ENCODE assay signal across 8 mouse cellular contexts in genomic region chr7:30322285-30322667, GRCm38 (mm10). TPM values are rescaled to one million over a fixed set of nuclear protein-coding genes. Genes with fewer than 3 reads are reported as not detected.
DNase-seq lines count a peak whose midpoint lies in the region; ATAC-seq and TF ChIP-seq lines count a peak whose summit lies in the region.

No protein-coding gene starts in this region.

- H3K4me3 ChIP-seq in embryonic facial prominence, embryonic 13.5 days = peak overlapping the region; percentile 83
- H3K4me3 ChIP-seq in heart, adult 2 months = peak overlapping the region; percentile 57
- H3K4me3 ChIP-seq in limb, embryonic 13.5 days = peak overlapping the region; percentile 86
- peak overlapping the region; percentile 75 for H3K4me3 ChIP-seq in midbrain, embryonic 16.5 days (ENCODE audit: low read depth, low read length)

- H3K9ac ChIP-seq in embryonic facial prominence, embryonic 13.5 days = peak overlapping the region; percentile 92
- H3K9ac ChIP-seq in heart, adult 2 months (ENCODE audit: low read depth, low read length) = peak overlapping the region; percentile 91
- peak overlapping the region; percentile 88 for H3K9ac ChIP-seq in limb, embryonic 13.5 days
- peak overlapping the region; percentile 88 for H3K9ac ChIP-seq in midbrain, embryonic 16.5 days (ENCODE audit: low read depth, low read length)

- no peaks in the 10 kb centered on the region for H3K9me3 ChIP-seq in embryonic facial prominence, embryonic 13.5 days
- no peaks in the 10 kb centered on the region for H3K9me3 ChIP-seq in limb, embryonic 13.5 days
- H3K9me3 ChIP-seq in midbrain, embryonic 16.5 days (replicated peaks; ENCODE audit: control insufficient read depth, low read length, poor library complexity, severe bottlenecking) = no peaks in the 10 kb centered on the region; the same call in 1 of the 2 replicates

- ATAC-seq in embryonic facial prominence, embryonic 13.5 days (ENCODE audit: insufficient number of reproducible peaks, insufficient read depth, low FRiP score, low TSS enrichment, low read depth) = peak; percentile 98
- peak; percentile 99 for ATAC-seq in limb, embryonic 13.5 days (ENCODE audit: low FRiP score, low read depth)
- peak; percentile 99 for ATAC-seq in midbrain, embryonic 16.5 days

- intact Hi-C loops in heart, adult 2 months (cut with DNase I) = no loop called here

- TF ChIP-seq POLR2A in heart, adult 2 months (IDR thresholded peaks at IDR 0.05; ENCODE audit: insufficient read depth, low read depth, low read length) = peak; percentile 81

- H3K4me1 ChIP-seq in embryonic facial prominence, embryonic 13.5 days = peaks cover 15% of the 10 kb centered on the region
- peaks cover 1% of the 10 kb centered on the region; the same call in 1 of the 2 replicates for H3K4me1 ChIP-seq in heart, adult 2 months (ENCODE audit: control insufficient read depth, insufficient read depth, low read length)
- peaks cover 15% of the 10 kb centered on the region for H3K4me1 ChIP-seq in limb, embryonic 13.5 days
- H3K4me1 ChIP-seq in midbrain, embryonic 16.5 days (ENCODE audit: control insufficient read depth, insufficient read depth, low read length) = peaks cover 14% of the 10 kb centered on the region

- no peaks in the 10 kb centered on the region for H3K79me2 ChIP-seq in heart, adult 2 months (replicated peaks; ENCODE audit: control insufficient read depth, insufficient read depth, low read length)

- peak overlapping the region; percentile 79 for H3K4me2 ChIP-seq in embryonic facial prominence, embryonic 13.5 days
- H3K4me2 ChIP-seq in limb, embryonic 13.5 days (replicated peaks) = peak overlapping the region; percentile 88
- peak overlapping the region; percentile 87 for H3K4me2 ChIP-seq in midbrain, embryonic 16.5 days (ENCODE audit: low read length)

- peak; percentile 53; the same call in 1 of the 2 replicates for TF ChIP-seq EP300 in heart, adult 2 months (IDR thresholded peaks at IDR 0.05; ENCODE audit: insufficient read depth, low read depth, low read length)

- DNase-seq in 3134 (ENCODE audit: extremely low read depth, insufficient read length, low spot score) = peak; percentile 93
- DNase-seq in adrenal gland, postnatal 36 days = peak; percentile 98
- peak; percentile 97 to 98 for DNase-seq in heart, adult 2 months
- DNase-seq in kidney, adult 8-10 months = peak; percentile 98
- DNase-seq in spleen, postnatal 10 days (ENCODE audit: low spot score in 2 of 2) = peak; percentile 90 to 98

- no peaks in the 10 kb centered on the region for H3K27me3 ChIP-seq in embryonic facial prominence, embryonic 13.5 days
- no peaks in the 10 kb centered on the region for H3K27me3 ChIP-seq in heart, adult 2 months (ENCODE audit: control insufficient read depth, insufficient read depth, low read length)
- H3K27me3 ChIP-seq in limb, embryonic 13.5 days = peaks cover 3% of the 10 kb centered on the region
- H3K27me3 ChIP-seq in midbrain, embryonic 16.5 days (ENCODE audit: control insufficient read depth, insufficient read depth, low read depth, low read length) = no peaks in the 10 kb centered on the region

- H3K27ac ChIP-seq in embryonic facial prominence, embryonic 13.5 days = peak overlapping the region; percentile 91
- peak overlapping the region; percentile 96 for H3K27ac ChIP-seq in heart, adult 2 months
- H3K27ac ChIP-seq in limb, embryonic 13.5 days = peak overlapping the region; percentile 90
- H3K27ac ChIP-seq in midbrain, embryonic 16.5 days (ENCODE audit: low read length) = peak overlapping the region; percentile 85

- no peak for TF ChIP-seq CTCF in heart, adult 2 months (IDR thresholded peaks at IDR 0.05)

- peaks cover 8% of the 10 kb centered on the region; the same call in 1 of the 2 replicates for H3K36me3 ChIP-seq in embryonic facial prominence, embryonic 13.5 days
- no peaks in the 10 kb centered on the region for H3K36me3 ChIP-seq in heart, adult 2 months (ENCODE audit: control insufficient read depth, insufficient read depth, low read length)
- H3K36me3 ChIP-seq in limb, embryonic 13.5 days = peaks cover 23% of the 10 kb centered on the region
- H3K36me3 ChIP-seq in midbrain, embryonic 16.5 days (ENCODE audit: control insufficient read depth, insufficient read depth, low read length) = no peaks in the 10 kb centered on the region

- WGBS in embryonic facial prominence, embryonic 13.5 days = 0% methylated on average over 20 of the region's 20 CpGs
- WGBS in heart, adult 2 months = under 1% methylated on average over 20 of the region's 20 CpGs
- WGBS in limb, embryonic 13.5 days = 0% methylated on average over 20 of the region's 20 CpGs
- WGBS in midbrain, embryonic 16.5 days = under 1% methylated on average over 20 of the region's 20 CpGs

RNA-seq across cellular contexts. Expression of gene E130208F15Rik, which starts 0.7 kb away (rescaled TPM):
- total RNA-seq in adrenal gland, postnatal 36 days (2021) = 1 to 10 TPM in 1 of 2 experiments, under 1 TPM in 1; 0.93 to 1.3 TPM
- 5.1 TPM in 1 of 2 replicates, not detected in the other for polyA plus RNA-seq in embryonic facial prominence, embryonic 13.5 days (2015; fragmentation: Nextera tagmentation; extraction: Ambion mirVana)
- total RNA-seq in heart, adult 2 months (2021) = under 1 TPM; 0.55 to 0.63 TPM
- 0.31 and 0.41 TPM in 2 replicates for polyA plus RNA-seq in heart, adult 2 months (2012; rRNA removed)
- polyA plus RNA-seq in limb, embryonic 13.5 days (2015; fragmentation: Nextera tagmentation; extraction: Ambion mirVana) = 0.95 and 1.2 TPM in 2 replicates
- polyA plus RNA-seq in midbrain, embryonic 16.5 days (2015; fragmentation: Nextera tagmentation; extraction: Ambion mirVana) = not detected in 2 replicates

RNA-seq across cellular contexts. Expression of gene Sdhaf1, which starts 1.4 kb away (rescaled TPM):
- total RNA-seq in adrenal gland, postnatal 36 days (2021) = 10 to 100 TPM; 13.2 to 16.0 TPM
- polyA plus RNA-seq in embryonic facial prominence, embryonic 13.5 days (2015; fragmentation: Nextera tagmentation; extraction: Ambion mirVana) = 19.2 and 22.5 TPM in 2 replicates
- 10 to 100 TPM; 12.5 TPM for total RNA-seq in heart, adult 2 months (2021)
- polyA plus RNA-seq in heart, adult 2 months (2012; rRNA removed) = 17.4 and 17.9 TPM in 2 replicates
- polyA plus RNA-seq in limb, embryonic 13.5 days (2015; fragmentation: Nextera tagmentation; extraction: Ambion mirVana) = 20.0 and 22.4 TPM in 2 replicates
- polyA plus RNA-seq in midbrain, embryonic 16.5 days (2015; fragmentation: Nextera tagmentation; extraction: Ambion mirVana) = 15.2 and 16.9 TPM in 2 replicates

RNA-seq across cellular contexts. Expression of gene Syne4, which starts 7.7 kb away (rescaled TPM):
- 10 to 100 TPM; 21.8 to 49.1 TPM for total RNA-seq in adrenal gland, postnatal 36 days (2021)
- polyA plus RNA-seq in embryonic facial prominence, embryonic 13.5 days (2015; fragmentation: Nextera tagmentation; extraction: Ambion mirVana) = 54.6 and 59.4 TPM in 2 replicates
- under 1 TPM; 0.26 to 0.50 TPM for total RNA-seq in heart, adult 2 months (2021)
- polyA plus RNA-seq in heart, adult 2 months (2012; rRNA removed) = 5.3 and 5.6 TPM in 2 replicates
- polyA plus RNA-seq in limb, embryonic 13.5 days (2015; fragmentation: Nextera tagmentation; extraction: Ambion mirVana) = 89.9 and 90.4 TPM in 2 replicates
- polyA plus RNA-seq in midbrain, embryonic 16.5 days (2015; fragmentation: Nextera tagmentation; extraction: Ambion mirVana) = 13.4 and 16.0 TPM in 2 replicates

RNA-seq across cellular contexts. Expression of gene Alkbh6, which starts 13.8 kb away (rescaled TPM):
- total RNA-seq in adrenal gland, postnatal 36 days (2021) = 10 to 100 TPM; 56.9 to 81.3 TPM
- polyA plus RNA-seq in embryonic facial prominence, embryonic 13.5 days (2015; fragmentation: Nextera tagmentation; extraction: Ambion mirVana) = 91.8 and 104 TPM in 2 replicates
- 10 to 100 TPM; 24.0 to 29.5 TPM for total RNA-seq in heart, adult 2 months (2021)
- polyA plus RNA-seq in heart, adult 2 months (2012; rRNA removed) = 59.6 and 61.7 TPM in 2 replicates
- polyA plus RNA-seq in limb, embryonic 13.5 days (2015; fragmentation: Nextera tagmentation; extraction: Ambion mirVana) = 94.2 and 99.2 TPM in 2 replicates
- polyA plus RNA-seq in midbrain, embryonic 16.5 days (2015; fragmentation: Nextera tagmentation; extraction: Ambion mirVana) = 120 and 127 TPM in 2 replicates

RNA-seq across cellular contexts. Expression of gene Clip3, which starts 30.7 kb away (rescaled TPM):
- total RNA-seq in adrenal gland, postnatal 36 days (2021) = 10 to 100 TPM; 16.6 to 18.3 TPM
- polyA plus RNA-seq in embryonic facial prominence, embryonic 13.5 days (2015; fragmentation: Nextera tagmentation; extraction: Ambion mirVana) = 60.7 and 61.0 TPM in 2 replicates
- total RNA-seq in heart, adult 2 months (2021) = 1 to 10 TPM; 5.6 TPM
- polyA plus RNA-seq in heart, adult 2 months (2012; rRNA removed) = 5.6 and 6.6 TPM in 2 replicates
- 51.2 and 51.5 TPM in 2 replicates for polyA plus RNA-seq in limb, embryonic 13.5 days (2015; fragmentation: Nextera tagmentation; extraction: Ambion mirVana)
- 100 and 124 TPM in 2 replicates for polyA plus RNA-seq in midbrain, embryonic 16.5 days (2015; fragmentation: Nextera tagmentation; extraction: Ambion mirVana)

Comparison
In these comparisons a context has a peak if more than half of its experiments do, and no peak if none do; other contexts are left out.
1. Peak in every context shown above with its lines: DNase-seq, ATAC-seq, H3K4me3 ChIP-seq and H3K27ac ChIP-seq.